Mouse (Mus musculus) forebrain, embryonic 10.5 days (tissue): ENCODE results near the gene Fntb. TPM values are rescaled to one million over a fixed set of nuclear protein-coding genes. Genes with fewer than 3 reads are reported as not detected.

ENCODE experiments used
- DNase-seq: peaks from one replicate; pipeline ENCODE4 v3.0.0-alpha.2; 2017; ENCODE audit warnings: low spot score; ENCODE audit errors: extremely low spot score
- H3K27ac ChIP-seq: fragments of 300-500 bp; sonication (generic); 2 replicates; pipeline ENCODE4 v1.5.1; 2016; ENCODE audit warnings: mild to moderate bottlenecking
- H3K27me3 ChIP-seq: fragments of 300-500 bp; sonication (generic); 2 replicates; pipeline ENCODE4 v1.6.1; 2016; ENCODE audit warnings: mild to moderate bottlenecking; ENCODE audit not compliant: poor library complexity, severe bottlenecking
- H3K36me3 ChIP-seq: fragments of 300-500 bp; sonication (generic); replicated peaks from 2 replicates; pipeline ENCODE4 v1.6.1; 2016; ENCODE audit warnings: mild to moderate bottlenecking, moderate library complexity
- H3K4me1 ChIP-seq: fragments of 300-500 bp; sonication (generic); 2 replicates; pipeline ENCODE4 v1.6.1; 2016
- H3K4me3 ChIP-seq: fragments of 300-500 bp; sonication (generic); 2 replicates; pipeline ENCODE4 v1.5.1; 2016; ENCODE audit warnings: mild to moderate bottlenecking, moderate library complexity
- H3K9me3 ChIP-seq: fragments of 300-500 bp; sonication (generic); 2 replicates; pipeline ENCODE4 v1.6.1; 2016; ENCODE audit warnings: mild to moderate bottlenecking, moderate library complexity
- WGBS: fragments of 180-500 bp; shearing (Covaris S2); methylation state at CpG from one replicate; pipeline ENCODE4 v1.1.7; 2016; 5-methylcytosine and 5-hydroxymethylcytosine counted together
- polyA plus RNA-seq: library from polyadenylated mRNA; unstranded; fragments of >200 nt; fragmentation: Nextera tagmentation; extraction: Ambion mirVana; gene quantifications from 2 replicates; pipeline ENCODE4 v1.2.1, GENCODE M21; 2016

Fntb gene
- polyA plus RNA-seq, 1 experiment from 2014 or later: 44.7 TPM

DNA sequence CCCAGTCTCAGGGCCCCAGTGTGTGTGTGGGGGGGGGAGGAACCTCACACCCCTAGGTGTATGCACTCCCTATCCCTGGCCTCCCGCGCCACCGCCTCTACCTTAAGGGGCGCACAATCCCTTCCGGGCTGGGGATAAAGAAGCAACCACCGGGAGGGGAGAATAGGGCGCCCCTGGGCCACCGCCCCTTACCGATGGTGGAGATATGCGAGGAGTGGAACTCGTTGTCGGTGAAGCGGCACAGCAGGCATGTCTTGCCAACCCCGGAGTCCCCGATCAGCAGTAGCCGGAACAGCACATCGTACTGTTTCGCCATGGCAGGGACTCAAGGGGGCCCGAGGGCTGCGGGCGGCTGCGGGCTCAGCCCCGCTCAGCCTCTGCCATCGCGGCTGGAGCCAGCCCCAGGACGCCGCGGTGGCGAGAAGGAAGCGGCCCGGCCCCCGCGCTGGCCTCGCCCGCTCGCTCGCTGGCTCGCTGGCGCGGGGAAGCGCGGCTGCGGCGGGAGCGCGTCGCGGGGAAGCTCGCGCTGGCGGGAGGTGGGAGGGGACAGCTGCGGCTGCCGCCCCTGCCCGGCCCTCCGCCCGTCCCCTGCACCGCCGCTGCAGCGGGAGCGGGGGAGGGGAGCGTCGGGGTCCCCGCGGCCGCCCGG is 56.7 kb downstream of the Fntb start:
- Histone ChIP-seq H3K36me3 (no peaks in the 10 kb centered on the region), H3K9me3 (no peaks in the 10 kb centered on the region), H3K4me1 (peaks cover 44% of the 10 kb centered on the region), H3K4me3 (peak overlapping the region; percentile 74), H3K27ac (peak overlapping the region; percentile 85), H3K27me3 (peaks cover 81% of the 10 kb centered on the region)
- under 1% methylated on average over 66 of the region's 66 CpGs for WGBS
- peak; percentile 54 for DNase-seq

DNA sequence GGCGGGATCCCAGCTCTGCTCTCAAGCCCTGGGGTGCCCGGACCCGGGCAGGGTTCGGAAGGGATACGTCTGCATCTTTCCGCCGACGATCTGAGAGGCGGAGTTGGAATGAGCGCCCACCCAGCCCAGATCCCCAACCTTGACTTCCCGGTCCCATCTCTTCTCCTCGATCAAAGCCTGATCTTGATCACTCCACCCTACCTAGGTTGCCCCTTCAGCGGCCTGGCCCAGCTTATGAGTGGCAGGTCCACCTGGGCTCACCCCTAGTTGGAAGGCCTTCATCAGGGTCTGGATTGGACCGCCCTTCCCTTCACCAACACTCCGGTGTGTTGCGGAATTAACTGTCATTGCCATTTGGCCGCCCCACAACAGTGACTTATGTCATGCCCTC is 57.3 kb downstream of the Fntb start, which contains the start of gene Rab15:
Gene Rab15, minus strand, starts transcription at position 258 of the 391 bp plus-strand sequence.
- peak within 1 kb of the TSS; percentile 74 for H3K4me3 ChIP-seq
- H3K36me3 ChIP-seq: no peaks in the 10 kb centered on the region
- WGBS: 2% methylated on average over 17 of the region's 17 CpGs
- no peaks in the 10 kb centered on the region for H3K9me3 ChIP-seq
- no peak for DNase-seq
- H3K27me3 ChIP-seq: peaks cover 81% of the 10 kb centered on the region
- peaks cover 39% of the 10 kb centered on the region for H3K4me1 ChIP-seq
- peak within 1 kb of the TSS; percentile 85 for H3K27ac ChIP-seq

DNA sequence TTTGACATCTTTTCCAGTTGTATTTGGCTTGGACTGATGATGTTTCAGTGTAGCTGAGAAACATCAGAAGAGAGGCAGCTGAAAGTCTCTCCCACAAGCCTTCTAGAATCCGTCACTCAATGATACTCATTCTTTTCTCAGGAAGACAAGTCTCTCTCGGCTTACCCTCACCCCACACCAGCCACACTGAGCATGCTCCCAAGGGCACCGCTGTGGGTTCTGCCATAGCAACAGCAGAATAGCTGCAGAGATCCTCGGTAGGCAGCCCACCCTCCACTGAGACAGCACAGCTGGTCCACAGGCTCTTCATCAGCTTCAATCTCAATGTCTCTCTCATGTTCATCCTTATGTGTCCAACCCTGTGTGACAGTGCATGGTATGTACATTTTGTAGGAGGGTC is 59.9 kb downstream of the Fntb start:
- DNase-seq: no peak
- 69% methylated on average over 4 of the region's 4 CpGs for WGBS
- Histone ChIP-seq H3K4me1 (peaks cover 25% of the 10 kb centered on the region), H3K9me3 (no peaks in the 10 kb centered on the region), H3K36me3 (no peaks in the 10 kb centered on the region), H3K4me3 (no peak overlapping the region), H3K27ac (no peak overlapping the region), H3K27me3 (peaks cover 60% of the 10 kb centered on the region)

DNA sequence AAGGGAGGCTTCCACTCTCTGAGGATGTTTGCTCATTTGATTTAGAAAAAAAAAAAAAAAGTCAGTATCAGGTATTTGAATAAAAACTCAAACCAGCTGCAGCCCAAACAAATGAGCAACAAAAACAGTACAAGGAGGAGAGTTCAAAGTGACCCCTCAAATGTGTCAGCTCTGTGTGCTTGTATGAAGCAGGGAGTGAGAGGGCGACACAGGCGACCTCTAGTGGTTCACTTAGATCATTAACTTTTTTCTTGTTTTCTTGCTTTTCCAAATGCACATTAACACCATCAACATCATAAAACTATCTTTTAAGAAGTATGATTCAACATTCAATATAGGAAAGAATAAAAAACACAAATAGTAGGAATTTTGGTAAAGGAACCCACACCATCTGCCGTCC is 67.3 kb downstream of the Fntb start:
- Histone ChIP-seq H3K4me3 (no peak overlapping the region), H3K27ac (no peak overlapping the region), H3K4me1 (0 out of 2 replicates have a peak, but pooled peaks cover 3% of the 10 kb centered on the region), H3K36me3 (no peaks in the 10 kb centered on the region), H3K9me3 (no peaks in the 10 kb centered on the region), H3K27me3 (no peaks in the 10 kb centered on the region)
- 11% methylated on average over 3 of the region's 3 CpGs for WGBS
- no peak for DNase-seq

DNA sequence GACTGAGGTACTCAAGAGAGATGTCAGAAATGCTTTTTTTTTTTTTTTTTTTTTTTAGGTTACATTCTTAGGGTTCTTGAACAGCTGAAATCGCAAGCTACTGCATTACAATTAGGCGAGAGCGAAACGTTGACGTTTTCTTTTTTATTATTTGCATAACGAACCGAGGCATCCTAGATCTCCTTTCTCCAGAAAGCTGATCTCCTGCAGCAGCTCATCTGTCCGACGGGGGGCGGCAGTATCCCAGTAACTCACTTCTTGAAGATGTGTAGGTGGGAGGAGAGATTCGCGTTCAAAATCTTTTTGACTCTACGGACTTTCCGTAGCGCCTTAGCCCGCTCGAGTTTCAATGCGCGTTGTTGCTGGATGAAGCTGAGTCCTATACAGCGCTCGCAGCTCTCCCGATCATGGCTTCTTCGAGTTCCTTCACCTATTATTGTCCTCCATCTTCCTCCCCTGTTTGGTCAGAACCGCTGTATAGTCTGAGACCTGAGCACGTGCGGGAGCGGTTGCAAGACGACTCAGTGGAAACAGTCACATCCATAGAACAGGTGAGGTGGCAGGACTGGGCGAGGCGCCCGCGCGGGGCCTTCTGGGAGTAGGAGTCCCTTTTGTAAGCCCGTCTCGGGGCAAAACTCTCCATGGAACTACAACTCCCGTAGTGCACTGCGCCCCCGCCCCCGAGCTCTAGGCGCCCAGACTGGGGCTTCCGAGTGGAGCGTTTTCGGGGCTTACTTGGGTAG is 71.9 kb downstream of the Fntb start:
- Histone ChIP-seq H3K4me1 (peaks cover 12% of the 10 kb centered on the region), H3K36me3 (no peaks in the 10 kb centered on the region), H3K27me3 (no peaks in the 10 kb centered on the region), H3K9me3 (no peaks in the 10 kb centered on the region), H3K27ac (peak overlapping the region; percentile 89), H3K4me3 (peak overlapping the region; percentile 75)
- DNase-seq: peak; percentile 96
- WGBS: under 1% methylated on average over 43 of the region's 43 CpGs

DNA sequence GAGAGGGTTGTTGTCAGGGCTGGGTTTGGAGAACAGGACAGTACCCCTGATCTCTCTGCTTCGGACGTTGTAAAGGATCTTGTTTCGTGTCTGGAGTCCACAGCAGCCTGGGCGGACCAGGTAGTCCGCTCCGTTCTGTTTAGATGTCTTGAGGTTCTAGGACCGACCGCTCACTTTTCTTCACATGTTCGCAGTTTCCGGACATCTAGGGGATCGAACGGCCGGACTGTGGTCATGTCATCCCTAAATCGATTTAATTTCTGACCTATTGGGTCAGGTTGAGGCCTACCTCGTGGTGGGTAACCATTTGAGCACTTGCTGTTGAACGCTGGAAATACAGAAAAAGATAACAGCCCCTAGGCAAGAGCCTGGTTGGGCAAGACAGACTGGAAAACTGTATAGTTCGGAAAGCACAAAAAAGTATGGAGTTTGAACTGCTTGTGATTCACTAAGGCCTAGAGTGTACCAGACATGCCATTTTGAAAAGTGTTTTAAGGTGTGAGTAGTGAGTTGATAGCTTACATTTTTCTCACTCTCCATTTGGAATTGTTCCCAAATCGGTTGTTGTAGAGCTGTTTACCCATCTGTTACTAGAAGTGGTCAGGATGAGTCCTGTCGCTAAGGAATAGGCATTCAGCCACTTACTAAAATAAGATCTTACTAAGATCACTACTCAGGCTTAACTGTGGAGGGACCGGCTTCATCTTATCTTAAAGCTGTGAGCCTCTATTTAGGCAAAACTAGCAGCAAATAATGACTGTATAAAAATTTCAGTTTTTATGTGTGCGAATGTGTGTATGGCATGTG is 72.7 kb downstream of the Fntb start:
- Histone ChIP-seq H3K9me3 (no peaks in the 10 kb centered on the region), H3K4me1 (peaks cover 12% of the 10 kb centered on the region), H3K4me3 (peak overlapping the region; percentile 75), H3K27ac (peak overlapping the region; percentile 89), H3K27me3 (no peaks in the 10 kb centered on the region), H3K36me3 (no peaks in the 10 kb centered on the region)
- DNase-seq: no peak
- WGBS: 15% methylated on average over 21 of the region's 21 CpGs

DNA sequence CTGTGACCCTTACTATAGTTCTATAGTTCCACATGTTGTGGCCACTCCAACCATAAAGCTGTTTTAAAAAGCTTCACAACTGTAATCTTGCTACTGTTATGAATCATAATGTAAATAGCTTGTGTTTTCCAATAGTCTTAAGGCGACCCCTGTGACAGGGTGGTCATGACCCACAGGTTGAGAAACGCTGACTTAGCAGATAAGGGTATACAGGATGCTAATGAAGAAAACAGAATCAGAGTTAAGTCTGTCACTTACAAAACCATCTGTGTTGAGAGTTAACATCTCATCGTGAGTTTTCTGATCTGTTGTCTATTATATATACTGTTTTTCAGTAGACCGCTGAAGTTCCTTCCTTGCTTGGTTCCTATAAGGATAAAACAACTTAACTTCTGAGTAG is 73.9 kb downstream of the Fntb start:
- no peaks in the 10 kb centered on the region for H3K9me3 ChIP-seq
- H3K27ac ChIP-seq: no peak overlapping the region
- H3K27me3 ChIP-seq: no peaks in the 10 kb centered on the region
- DNase-seq: no peak
- 92% methylated on average over 4 of the region's 4 CpGs for WGBS
- H3K36me3 ChIP-seq: no peaks in the 10 kb centered on the region
- no peak overlapping the region for H3K4me3 ChIP-seq
- H3K4me1 ChIP-seq: peaks cover 12% of the 10 kb centered on the region

DNA sequence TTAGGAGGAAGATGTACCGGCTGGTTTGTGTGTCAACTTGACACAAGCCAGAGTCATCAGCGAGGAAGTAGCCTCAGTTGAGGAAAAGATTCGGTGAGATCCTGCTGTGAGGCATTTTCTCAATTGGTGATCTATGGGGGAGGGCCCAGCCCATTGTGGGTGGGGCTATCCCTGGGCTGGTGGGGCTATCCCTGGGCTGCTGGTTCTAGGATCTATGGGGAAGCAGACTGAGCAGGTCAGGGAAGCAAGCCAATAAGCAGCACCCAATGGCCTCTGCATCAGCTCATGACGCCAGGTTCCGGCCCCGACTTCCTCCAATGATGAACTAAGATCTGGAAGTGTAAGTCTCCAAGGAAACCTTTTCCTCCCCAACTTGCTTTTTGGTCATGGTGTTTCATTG is 74.7 kb downstream of the Fntb start:
- H3K4me1 ChIP-seq: peaks cover 12% of the 10 kb centered on the region
- H3K27ac ChIP-seq: no peak overlapping the region
- no peak for DNase-seq
- 82% methylated on average over 6 of the region's 6 CpGs for WGBS
- H3K27me3 ChIP-seq: no peaks in the 10 kb centered on the region
- no peak overlapping the region for H3K4me3 ChIP-seq
- H3K36me3 ChIP-seq: no peaks in the 10 kb centered on the region
- no peaks in the 10 kb centered on the region for H3K9me3 ChIP-seq

DNA sequence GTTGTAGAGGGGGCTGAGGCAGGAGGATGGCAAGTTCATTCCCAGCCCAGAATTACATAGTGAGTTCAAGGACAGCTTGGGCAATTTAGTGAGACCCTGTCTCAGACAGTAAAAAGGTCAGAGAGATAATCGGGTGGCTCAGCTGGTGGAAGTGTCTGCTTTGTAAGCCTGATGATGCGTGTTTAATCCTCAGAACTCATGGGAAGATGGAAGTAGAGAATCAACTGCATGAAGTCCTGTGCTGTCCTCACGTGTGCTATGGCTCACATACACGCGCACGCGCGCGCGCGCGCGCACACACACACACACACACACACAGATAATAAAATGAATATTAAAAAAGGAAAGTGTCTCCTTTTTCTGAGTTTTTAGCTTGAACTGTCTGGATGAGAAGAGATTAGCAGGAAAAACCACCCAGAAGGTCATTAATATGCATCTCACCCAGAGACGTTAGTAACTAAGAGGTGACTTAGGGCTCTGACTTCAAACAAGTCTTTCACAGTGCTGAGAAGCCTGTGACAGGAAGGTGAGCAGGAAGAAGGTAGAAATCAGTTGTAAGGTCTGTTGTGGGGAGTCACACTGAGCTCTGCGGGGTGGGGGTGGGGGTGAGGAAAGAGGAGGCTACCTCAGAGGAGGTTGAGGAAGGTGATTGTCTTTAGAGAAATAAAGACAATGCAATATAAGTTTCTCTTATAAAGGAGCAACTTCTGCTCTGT is 79.1 kb downstream of the Fntb start:
- 92% methylated on average over 15 of the region's 15 CpGs for WGBS
- Histone ChIP-seq H3K4me1 (no peaks in the 10 kb centered on the region), H3K27ac (no peak overlapping the region), H3K36me3 (no peaks in the 10 kb centered on the region), H3K9me3 (no peaks in the 10 kb centered on the region), H3K4me3 (no peak overlapping the region), H3K27me3 (no peaks in the 10 kb centered on the region)
- DNase-seq: no peak

DNA sequence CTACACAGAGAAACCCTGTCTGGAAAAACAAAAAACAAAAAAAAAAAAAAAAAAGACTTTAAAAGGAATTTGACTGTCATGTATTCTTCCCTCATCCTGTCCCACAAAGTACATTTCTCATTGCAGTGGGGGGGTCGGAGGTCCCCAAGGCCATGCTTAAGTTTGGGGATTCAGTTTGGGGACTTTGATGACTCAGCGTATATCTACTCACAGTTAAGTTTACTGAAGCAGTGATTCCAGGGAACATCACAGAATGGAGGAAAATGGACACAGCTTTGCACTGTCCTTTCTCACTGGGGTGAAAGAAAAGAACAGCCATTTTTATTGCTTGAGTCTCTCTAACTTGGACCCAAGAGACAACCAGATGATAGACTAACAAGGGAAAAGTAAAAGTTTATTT is 87.0 kb downstream of the Fntb start:
- H3K36me3 ChIP-seq: no peaks in the 10 kb centered on the region
- WGBS: 91% methylated on average over 2 of the region's 2 CpGs
- no peak overlapping the region for H3K4me3 ChIP-seq
- H3K4me1 ChIP-seq: peaks cover 21% of the 10 kb centered on the region
- DNase-seq: no peak
- H3K9me3 ChIP-seq: no peaks in the 10 kb centered on the region
- H3K27me3 ChIP-seq: no peaks in the 10 kb centered on the region
- no peak overlapping the region for H3K27ac ChIP-seq

DNA sequence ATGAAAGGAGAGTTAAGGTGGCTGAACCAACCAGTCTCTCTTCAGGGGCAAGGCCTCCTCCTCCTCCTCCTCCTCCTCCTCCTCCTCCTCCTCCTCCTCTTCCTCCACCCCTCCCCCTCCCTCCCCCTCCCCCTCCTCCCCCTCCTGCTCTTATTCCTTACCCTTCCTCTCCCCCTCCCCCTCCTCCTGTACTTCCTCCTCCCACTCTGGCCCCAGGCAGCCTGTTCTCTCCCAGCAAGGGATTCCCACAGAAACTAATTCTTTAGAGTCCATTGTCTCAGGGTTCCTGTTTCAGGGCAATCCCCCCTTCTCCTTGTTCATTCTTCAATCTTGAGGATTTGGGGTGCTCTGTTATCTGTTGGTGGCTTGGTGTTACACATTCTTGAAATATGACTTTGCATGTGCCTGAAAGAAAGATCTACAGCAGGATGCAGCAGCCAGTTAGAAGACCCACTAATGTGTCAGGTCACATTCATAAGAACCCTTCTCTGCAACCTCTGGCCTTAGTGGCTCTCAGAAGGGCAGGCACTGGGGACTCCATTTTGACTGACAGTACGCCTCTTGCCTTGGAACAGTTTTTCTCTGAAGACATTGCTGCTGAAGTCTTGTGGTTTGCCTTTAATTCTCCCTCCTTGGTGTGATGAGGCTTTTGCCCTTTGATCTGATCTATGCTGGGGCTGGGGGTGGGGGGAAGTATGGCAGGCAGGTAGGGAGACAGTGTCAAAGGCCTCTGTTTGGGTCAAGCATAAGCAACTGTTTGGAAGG is 88.2 kb downstream of the Fntb start:
- Histone ChIP-seq H3K36me3 (no peaks in the 10 kb centered on the region), H3K27ac (peak overlapping the region; percentile 45; the same call in 1 of the 2 replicates)
- DNase-seq: no peak

DNA sequence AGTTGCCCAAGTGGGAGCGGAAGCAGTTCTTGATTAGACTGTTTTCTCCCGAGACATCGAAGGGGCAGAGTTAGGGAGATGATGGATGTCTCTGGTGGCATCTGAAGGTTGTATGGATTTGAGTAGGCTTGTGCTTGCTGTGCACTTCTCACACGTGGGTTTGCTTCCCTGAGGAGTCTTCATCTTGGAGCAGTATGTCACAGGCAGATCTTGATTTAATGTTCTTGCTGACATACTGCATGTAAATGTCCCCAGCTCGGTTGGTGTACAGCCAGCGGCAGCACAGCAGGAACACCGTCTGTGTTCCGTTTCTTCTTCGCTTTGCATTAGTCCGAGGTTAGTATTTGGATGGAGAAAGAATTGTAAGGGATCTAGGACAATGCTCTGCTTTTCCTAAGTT is 91.7 kb downstream of the Fntb start:
- Histone ChIP-seq H3K9me3 (no peaks in the 10 kb centered on the region), H3K36me3 (peaks cover 3% of the 10 kb centered on the region; the same call in 1 of the 2 replicates), H3K27me3 (no peaks in the 10 kb centered on the region), H3K4me1 (peaks cover 16% of the 10 kb centered on the region), H3K4me3 (no peak overlapping the region), H3K27ac (no peak overlapping the region)
- no peak for DNase-seq
- WGBS: 94% methylated on average over 10 of the region's 10 CpGs

More for the DNA sequence above, 88.2 kb downstream of the Fntb start:
- H3K4me3 ChIP-seq: no peak overlapping the region
- H3K27me3 ChIP-seq: no peaks in the 10 kb centered on the region
- peaks cover 21% of the 10 kb centered on the region for H3K4me1 ChIP-seq
- WGBS: 94% methylated on average over 1 of the region's 1 CpGs
- H3K9me3 ChIP-seq: no peaks in the 10 kb centered on the region
